Mouse (Mus musculus): Measurements from ENCODE around the gene Tnpo1.
"Not testable (repeated sequence)": the region's sequence is repeated elsewhere in the genome, so short reads cannot be mapped to it uniquely, and the experiment has no call there.

The Tnpo1 gene

GRCm38 (mm10) chr13:98818205-98818604 is 108.0 kb downstream of the Tnpo1 start:
- DNase-seq (ENCODE audit: low spot score): no peak

- no peak for DNase-seq (ENCODE audit: low spot score)
These were observed 108.4 kb downstream of the Tnpo1 start for GRCm38 (mm10) chr13:98817766-98818165.

- not testable (repeated sequence) for DNase-seq (ENCODE audit: low spot score)
These were observed 109.1 kb downstream of the Tnpo1 start for GRCm38 (mm10) chr13:98816981-98817660.

GRCm38 (mm10) chr13:98816571-98816970 is 109.6 kb downstream of the Tnpo1 start:
- DNase-seq (ENCODE audit: low spot score): no peak

- peak; percentile 86 for DNase-seq (ENCODE audit: low spot score)
These were observed 110.9 kb downstream of the Tnpo1 start, which contains the start of gene Fcho2 for GRCm38 (mm10) chr13:98815147-98815785. Gene Fcho2, minus strand, starts transcription at chr13:98815449.

GRCm38 (mm10) chr13:98814275-98815040 is 111.7 kb downstream of the Tnpo1 start:
- DNase-seq (ENCODE audit: low spot score): no peak

GRCm38 (mm10) chr13:98813596-98814274 is 112.4 kb downstream of the Tnpo1 start:
- DNase-seq (ENCODE audit: low spot score): no peak

GRCm38 (mm10) chr13:98813167-98813566 is 113.0 kb downstream of the Tnpo1 start:
- no peak for DNase-seq (ENCODE audit: low spot score)

- no peak for DNase-seq (ENCODE audit: low spot score)
These were observed 113.9 kb downstream of the Tnpo1 start for GRCm38 (mm10) chr13:98812285-98812684.

GRCm38 (mm10) chr13:98810143-98810542 is 116.0 kb downstream of the Tnpo1 start:
- no peak for DNase-seq (ENCODE audit: low spot score)

- DNase-seq (ENCODE audit: low spot score): no peak
These were observed 117.1 kb downstream of the Tnpo1 start for GRCm38 (mm10) chr13:98809087-98809486.

- DNase-seq (ENCODE audit: low spot score): no peak
These were observed 121.7 kb downstream of the Tnpo1 start for GRCm38 (mm10) chr13:98804480-98804879.

- DNase-seq (ENCODE audit: low spot score): no peak
These were observed 122.5 kb downstream of the Tnpo1 start for GRCm38 (mm10) chr13:98803699-98804098.

GRCm38 (mm10) chr13:98802957-98803356 is 123.2 kb downstream of the Tnpo1 start:
- no peak for DNase-seq (ENCODE audit: low spot score)

GRCm38 (mm10) chr13:98795511-98795910 is 130.7 kb downstream of the Tnpo1 start:
- DNase-seq (ENCODE audit: low spot score): no peak

GRCm38 (mm10) chr13:98792864-98793263 is 133.3 kb downstream of the Tnpo1 start:
- DNase-seq (ENCODE audit: low spot score): no peak

GRCm38 (mm10) chr13:98791693-98792092 is 134.5 kb downstream of the Tnpo1 start:
- no peak for DNase-seq (ENCODE audit: low spot score)
